Mouse (Mus musculus): ENCODE results near the gene Tcerg1l. TPM values are rescaled to one million over a fixed set of nuclear protein-coding genes. Genes with fewer than 3 reads are reported as not detected.

Tcerg1l gene
- polyA plus RNA-seq (2015; fragmentation: Nextera tagmentation; extraction: Ambion mirVana): 27.0 and 34.6 TPM in 2 replicates

- Histone ChIP-seq H3K4me3 (peak within 1 kb of the TSS; percentile 78), H3K9ac (peak within 1 kb of the TSS; percentile 82), H3K4me2 (peak within 1 kb of the TSS; percentile 99), H3K9me3 (no peaks in the 10 kb centered on the region), H3K27me3 (no peaks in the 10 kb centered on the region), H3K27ac (replicated peaks) (peak within 1 kb of the TSS; percentile 83), H3K36me3 (no peaks in the 10 kb centered on the region), H3K4me1 (replicated peaks) (peaks cover 30% of the 10 kb centered on the region)
- under 1% methylated on average over 54 of the region's 76 CpGs for WGBS
- ATAC-seq (ENCODE audit: low FRiP score, low read depth): peak; percentile 87
Measured at GRCm38 (mm10) chr7:138397485-138398181, at the start of gene Tcerg1l. TSS of gene Tcerg1l (minus strand) at chr7:138397730.

- 77% methylated on average over 4 of the region's 4 CpGs for WGBS
- no peaks in the 10 kb centered on the region for H3K9me3 ChIP-seq
Measured at GRCm38 (mm10) chr7:138442096-138442495, 44.6 kb upstream of the Tcerg1l start.

GRCm38 (mm10) chr7:138432541-138432940 is 35.0 kb upstream of the Tcerg1l start:
- no peaks in the 10 kb centered on the region for H3K36me3 ChIP-seq
- no peaks in the 10 kb centered on the region for H3K9me3 ChIP-seq
- no peak overlapping the region for H3K27ac ChIP-seq (replicated peaks)
- H3K4me1 ChIP-seq (replicated peaks): no peaks in the 10 kb centered on the region
- no peak overlapping the region for H3K4me2 ChIP-seq
- H3K9ac ChIP-seq: no peak overlapping the region
- H3K27me3 ChIP-seq: no peaks in the 10 kb centered on the region
- no peak overlapping the region for H3K4me3 ChIP-seq
- 53% methylated on average over 4 of the region's 4 CpGs for WGBS
- ATAC-seq (ENCODE audit: low FRiP score, low read depth): no peak

More at GRCm38 (mm10) chr7:138442096-138442495, 44.6 kb upstream of the Tcerg1l start:
- Histone ChIP-seq H3K9ac (no peak overlapping the region), H3K36me3 (no peaks in the 10 kb centered on the region), H3K27ac (replicated peaks) (no peak overlapping the region), H3K27me3 (no peaks in the 10 kb centered on the region), H3K4me3 (no peak overlapping the region), H3K4me2 (no peak overlapping the region), H3K4me1 (replicated peaks) (no peaks in the 10 kb centered on the region)
- ATAC-seq (ENCODE audit: low FRiP score, low read depth): no peak

- no peak for ATAC-seq (ENCODE audit: low FRiP score, low read depth)
- Histone ChIP-seq H3K9me3 (no peaks in the 10 kb centered on the region), H3K4me1 (replicated peaks) (no peaks in the 10 kb centered on the region), H3K27ac (replicated peaks) (no peak overlapping the region), H3K4me3 (no peak overlapping the region), H3K4me2 (no peak overlapping the region), H3K9ac (no peak overlapping the region), H3K36me3 (no peaks in the 10 kb centered on the region), H3K27me3 (no peaks in the 10 kb centered on the region)
Measured at GRCm38 (mm10) chr7:138431456-138431855, 33.9 kb upstream of the Tcerg1l start.

GRCm38 (mm10) chr7:138429916-138430315 is 32.4 kb upstream of the Tcerg1l start:
- Histone ChIP-seq H3K9ac (no peak overlapping the region), H3K4me3 (no peak overlapping the region), H3K4me2 (no peak overlapping the region), H3K4me1 (replicated peaks) (no peaks in the 10 kb centered on the region), H3K27me3 (no peaks in the 10 kb centered on the region), H3K36me3 (no peaks in the 10 kb centered on the region), H3K27ac (replicated peaks) (no peak overlapping the region), H3K9me3 (no peaks in the 10 kb centered on the region)
- ATAC-seq (ENCODE audit: low FRiP score, low read depth): no peak
- WGBS: 62% methylated on average over 7 of the region's 7 CpGs

- WGBS: 61% methylated on average over 1 of the region's 1 CpGs
- no peak overlapping the region for H3K9ac ChIP-seq
Measured at GRCm38 (mm10) chr7:138428826-138429225, 31.3 kb upstream of the Tcerg1l start.

GRCm38 (mm10) chr7:138427441-138427840 is 29.9 kb upstream of the Tcerg1l start:
- H3K4me3 ChIP-seq: no peak overlapping the region
- no peaks in the 10 kb centered on the region for H3K4me1 ChIP-seq (replicated peaks)
- no peak overlapping the region for H3K4me2 ChIP-seq
- no peak for ATAC-seq (ENCODE audit: low FRiP score, low read depth)
- H3K9me3 ChIP-seq: no peaks in the 10 kb centered on the region
- H3K36me3 ChIP-seq: no peaks in the 10 kb centered on the region
- H3K9ac ChIP-seq: no peak overlapping the region
- no peaks in the 10 kb centered on the region for H3K27me3 ChIP-seq
- no peak overlapping the region for H3K27ac ChIP-seq (replicated peaks)
- WGBS: 62% methylated on average over 3 of the region's 3 CpGs

More at GRCm38 (mm10) chr7:138428826-138429225, 31.3 kb upstream of the Tcerg1l start:
- Histone ChIP-seq H3K27me3 (no peaks in the 10 kb centered on the region), H3K4me1 (replicated peaks) (no peaks in the 10 kb centered on the region), H3K4me3 (no peak overlapping the region), H3K9me3 (no peaks in the 10 kb centered on the region), H3K4me2 (no peak overlapping the region), H3K27ac (replicated peaks) (no peak overlapping the region), H3K36me3 (no peaks in the 10 kb centered on the region)
- ATAC-seq (ENCODE audit: low FRiP score, low read depth): no peak

- no peak overlapping the region for H3K9ac ChIP-seq
- H3K27ac ChIP-seq (replicated peaks): no peak overlapping the region
- no peak overlapping the region for H3K4me2 ChIP-seq
- no peak overlapping the region for H3K4me3 ChIP-seq
- ATAC-seq (ENCODE audit: low FRiP score, low read depth): no peak
- 72% methylated on average over 5 of the region's 5 CpGs for WGBS
- no peaks in the 10 kb centered on the region for H3K27me3 ChIP-seq
- no peaks in the 10 kb centered on the region for H3K9me3 ChIP-seq
- no peaks in the 10 kb centered on the region for H3K36me3 ChIP-seq
- no peaks in the 10 kb centered on the region for H3K4me1 ChIP-seq (replicated peaks)
Measured at GRCm38 (mm10) chr7:138413496-138413895, 16.0 kb upstream of the Tcerg1l start.

- 0 out of 2 replicates have a peak, but pooled peaks cover 3% of the 10 kb centered on the region for H3K27me3 ChIP-seq
- no peak overlapping the region for H3K27ac ChIP-seq (replicated peaks)
- H3K36me3 ChIP-seq: no peaks in the 10 kb centered on the region
- H3K4me2 ChIP-seq: no peak overlapping the region
- WGBS: 94% methylated on average over 5 of the region's 5 CpGs
- ATAC-seq (ENCODE audit: low FRiP score, low read depth): no peak
- H3K9me3 ChIP-seq: no peaks in the 10 kb centered on the region
- no peak overlapping the region for H3K4me3 ChIP-seq
- peaks cover 19% of the 10 kb centered on the region for H3K4me1 ChIP-seq (replicated peaks)
- no peak overlapping the region for H3K9ac ChIP-seq
Measured at GRCm38 (mm10) chr7:138401641-138402040, 4.1 kb upstream of the Tcerg1l start.

- 0 out of 2 replicates have a peak, but pooled peaks cover 3% of the 10 kb centered on the region for H3K27me3 ChIP-seq
- H3K4me3 ChIP-seq: no peak overlapping the region
- H3K36me3 ChIP-seq: no peaks in the 10 kb centered on the region
- H3K4me2 ChIP-seq: no peak overlapping the region
- no peak overlapping the region for H3K27ac ChIP-seq (replicated peaks)
- H3K9me3 ChIP-seq: no peaks in the 10 kb centered on the region
- H3K9ac ChIP-seq: no peak overlapping the region
- peaks cover 22% of the 10 kb centered on the region for H3K4me1 ChIP-seq (replicated peaks)
- ATAC-seq (ENCODE audit: low FRiP score, low read depth): no peak
- 79% methylated on average over 8 of the region's 8 CpGs for WGBS
Measured at GRCm38 (mm10) chr7:138400506-138401272, 3.2 kb upstream of the Tcerg1l start.

- H3K4me1 ChIP-seq (replicated peaks): peaks cover 30% of the 10 kb centered on the region
- H3K27ac ChIP-seq (replicated peaks): peak overlapping the region; percentile 83
- ATAC-seq (ENCODE audit: low FRiP score, low read depth): peak; percentile 76
- no peaks in the 10 kb centered on the region for H3K36me3 ChIP-seq
- WGBS: 2% methylated on average over 21 of the region's 21 CpGs
- H3K9me3 ChIP-seq: no peaks in the 10 kb centered on the region
- peak overlapping the region; percentile 99 for H3K4me2 ChIP-seq
- peak overlapping the region; percentile 82 for H3K9ac ChIP-seq
- no peaks in the 10 kb centered on the region for H3K27me3 ChIP-seq
- peak overlapping the region; percentile 78 for H3K4me3 ChIP-seq
Measured at GRCm38 (mm10) chr7:138398182-138398793, 758 bp upstream of the Tcerg1l start.
